In the genomic region with DNA sequence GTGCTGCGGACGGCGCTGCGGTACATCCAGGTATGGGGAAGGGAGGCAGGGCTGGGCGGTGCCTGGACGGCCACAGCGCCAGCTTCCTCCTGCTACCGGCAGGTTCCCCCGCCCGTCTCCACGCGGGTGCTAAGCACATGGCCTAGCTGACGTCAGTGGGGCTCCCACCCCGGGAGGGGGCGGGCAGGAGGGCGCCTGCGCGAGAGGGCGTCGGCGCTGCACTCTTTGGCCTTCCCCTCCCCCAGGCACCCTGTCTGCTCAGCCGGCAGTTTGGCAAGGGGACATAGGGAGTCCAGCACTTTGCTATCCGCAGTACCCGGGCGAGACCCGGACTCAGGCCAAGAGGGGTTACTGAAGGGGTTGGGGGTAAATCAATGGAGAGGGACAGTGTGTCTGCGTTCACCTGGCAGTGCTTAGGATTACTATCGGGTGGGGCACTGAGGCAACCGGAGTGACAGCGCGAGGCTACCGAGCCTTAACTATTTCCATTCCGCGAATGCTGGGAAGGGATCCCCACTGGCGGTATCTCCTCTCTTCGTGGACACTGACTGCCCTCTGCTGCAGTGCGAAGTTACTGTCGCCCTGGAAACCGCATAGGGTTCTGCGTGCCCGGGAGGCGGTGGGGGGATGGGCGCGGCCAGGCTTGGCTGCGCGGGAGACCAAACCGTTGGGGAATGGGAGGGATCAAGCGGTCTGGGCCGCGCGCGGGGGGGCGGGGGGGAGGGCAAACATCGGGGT, we compare ENCODE assay signal across 8 mouse cellular contexts. TPM values are rescaled to one million over a fixed set of nuclear protein-coding genes. Genes with fewer than 3 reads are reported as not detected.
DNase-seq lines count a peak whose midpoint lies in the region; ATAC-seq and TF ChIP-seq lines count a peak whose summit lies in the region.

No protein-coding gene starts in this region.

- no peaks in the 10 kb centered on the region for H3K27me3 ChIP-seq in hindbrain, embryonic 16.5 days (replicated peaks; ENCODE audit: control insufficient read depth, insufficient read depth, low read length)

- peaks cover 30% of the 10 kb centered on the region for H3K4me1 ChIP-seq in hindbrain, embryonic 16.5 days (ENCODE audit: control insufficient read depth, insufficient read depth, low read depth, low read length)

- H3K79me2 ChIP-seq in macrophage (ENCODE audit: inconsistent target), result peaks cover 80% of the 10 kb centered on the region

- H3K36me3 ChIP-seq in hindbrain, embryonic 16.5 days (ENCODE audit: control insufficient read depth, insufficient read depth, low read length), result peaks cover 7% of the 10 kb centered on the region; the same call in 1 of the 2 replicates
- peaks cover 22% of the 10 kb centered on the region for H3K36me3 ChIP-seq in macrophage (ENCODE audit: inconsistent target)

- intact Hi-C loops in gastrocnemius, adult 2 months (cut with DNase I), result loop anchor here (1.0 kb wide), 1 partner anchor 8 kb away; a partner anchor contains a TSS
- intact Hi-C loops in left cerebral cortex, adult 2 months (cut with DNase I), result no loop called here

- no peaks in the 10 kb centered on the region for H3K9me3 ChIP-seq in hindbrain, embryonic 16.5 days (ENCODE audit: control insufficient read depth, low read length)

- WGBS in hindbrain, embryonic 16.5 days, result under 1% methylated on average over 48 of the region's 54 CpGs
- WGBS in macrophage (ENCODE audit: missing documents), result under 1% methylated on average over 48 of the region's 54 CpGs

- H3K9ac ChIP-seq in hindbrain, embryonic 16.5 days (ENCODE audit: low read depth, low read length), result peak overlapping the region; percentile 67

- peak; percentile 1; the same call in 1 of the 2 replicates for TF ChIP-seq CTCF in gastrocnemius, adult 2 months (IDR thresholded peaks at IDR 0.05)
- TF ChIP-seq CTCF in left cerebral cortex, adult 2 months (IDR thresholded peaks at IDR 0.05), result peak; percentile 2

- DNase-seq in ZHBTc4 (ENCODE audit: low read depth, low spot score), result peak; percentile 97
- DNase-seq in gastrocnemius, adult 2 months, result peak; percentile 98
- DNase-seq in left cerebral cortex, adult 2 months (ENCODE audit: extremely low spot score in 1 of 2, low spot score in 2 of 2), result peak; percentile 93 to 94
- peak; percentile 81 for DNase-seq in retina, postnatal 7 days (ENCODE audit: low read depth, low spot score)
- DNase-seq in urinary bladder, adult 18-20 months (ENCODE audit: low spot score in 2 of 2), result peak; percentile 94 to 96

- peak overlapping the region; percentile 76 for H3K4me3 ChIP-seq in gastrocnemius, adult 2 months
- H3K4me3 ChIP-seq in hindbrain, embryonic 16.5 days (ENCODE audit: low read length), result peak overlapping the region; percentile 63
- H3K4me3 ChIP-seq in left cerebral cortex, adult 2 months, result peak overlapping the region; percentile 59
- peak overlapping the region; percentile 38 for H3K4me3 ChIP-seq in macrophage (ENCODE audit: inconsistent target)

- H3K27ac ChIP-seq in gastrocnemius, adult 2 months, result peak overlapping the region; percentile 99
- peak overlapping the region; percentile 89 for H3K27ac ChIP-seq in hindbrain, embryonic 16.5 days (ENCODE audit: low read depth, low read length)
- H3K27ac ChIP-seq in left cerebral cortex, adult 2 months, result peak overlapping the region; percentile 91
- peak overlapping the region; percentile 99 for H3K27ac ChIP-seq in macrophage

- ATAC-seq in common myeloid progenitor, adult 5-6 weeks (replicated peaks; ENCODE audit: low read depth, poor library complexity, severe bottlenecking), result peak; percentile 64
- ATAC-seq in hindbrain, embryonic 16.5 days, result peak; percentile 65

- peak overlapping the region; percentile 87 for H3K4me2 ChIP-seq in hindbrain, embryonic 16.5 days (ENCODE audit: low read length)

RNA-seq across cellular contexts. Expression of a gene that starts 7.1 kb away (rescaled TPM):
- total RNA-seq in common myeloid progenitor, adult 5-6 weeks (2017), result 4.9 and 10.6 TPM in 2 replicates
- 10 to 100 TPM in 1 of 2 experiments, 1 to 10 TPM in 1; 6.1 to 11.6 TPM for total RNA-seq in gastrocnemius, adult 2 months (2021)
- polyA plus RNA-seq in hindbrain, embryonic 16.5 days (2015; fragmentation: Nextera tagmentation; extraction: Ambion mirVana), result 7.3 and 8.4 TPM in 2 replicates
- 10 to 100 TPM; 32.4 to 37.3 TPM for total RNA-seq in left cerebral cortex, adult 2 months (2021)
- total RNA-seq in macrophage (2018; cell fraction: chromatin; rRNA removed), result 10 to 100 TPM in 21 of 26 experiments, 1 to 10 TPM in 5; 3.0 to 55.2 (median 34.8) TPM
- total RNA-seq in macrophage (2018; cell fraction: cytosol; rRNA removed), result 10 to 100 TPM in 25 of 26 experiments, 1 to 10 TPM in 1; 6.5 to 66.5 (median 35.6) TPM
- 10 to 100 TPM in 24 of 26 experiments, 1 to 10 TPM in 2; 4.1 to 71.3 (median 38.9) TPM for total RNA-seq in macrophage (2018; cell fraction: nucleus; rRNA removed)
- polyA plus RNA-seq in macrophage (2018), result 21.8 to 49.6 TPM (median 29.0 TPM) in 3 replicates

RNA-seq across cellular contexts. Expression of a gene that starts 59.0 kb away (rescaled TPM):
- 4.2 and 8.2 TPM in 2 replicates for total RNA-seq in common myeloid progenitor, adult 5-6 weeks (2017)
- total RNA-seq in gastrocnemius, adult 2 months (2021), result 1 to 10 TPM; 2.1 TPM
- polyA plus RNA-seq in hindbrain, embryonic 16.5 days (2015; fragmentation: Nextera tagmentation; extraction: Ambion mirVana), result 25.1 and 27.2 TPM in 2 replicates
- 10 to 100 TPM; 83.1 to 94.5 TPM for total RNA-seq in left cerebral cortex, adult 2 months (2021)
- total RNA-seq in macrophage (2018; cell fraction: chromatin; rRNA removed), result 10 to 100 TPM in 11 of 26 experiments, 1 to 10 TPM in 15; 2.3 to 34.4 (median 8.9) TPM
- 1 to 10 TPM in 24 of 26 experiments, under 1 TPM in 2; 0.79 to 5.6 (median 2.7) TPM for total RNA-seq in macrophage (2018; cell fraction: cytosol; rRNA removed)
- 10 to 100 TPM in 8 of 26 experiments, 1 to 10 TPM in 18; 1.1 to 25.0 (median 3.9) TPM for total RNA-seq in macrophage (2018; cell fraction: nucleus; rRNA removed)
- polyA plus RNA-seq in macrophage (2018), result 3.6 to 3.9 TPM (median 3.8 TPM) in 3 replicates

Comparison
In these comparisons a context has a peak if more than half of its experiments do, and no peak if none do; other contexts are left out.
1. Peak in every context shown above with its lines: DNase-seq, ATAC-seq, H3K4me3 ChIP-seq and H3K27ac ChIP-seq.